Mouse (Mus musculus): ENCODE measurements around the gene Tle4.

Gene Tle4

GRCm38 (mm10) chr19:14532861-14533260, 65.0 kb downstream of the Tle4 start:
- no peak for DNase-seq (ENCODE audit: low spot score in 2 of 2)

GRCm38 (mm10) chr19:14520098-14520802, 77.6 kb downstream of the Tle4 start:
- DNase-seq (ENCODE audit: low spot score in 2 of 2): no peak

- DNase-seq (ENCODE audit: low spot score in 2 of 2): no peak
These were observed 78.7 kb downstream of the Tle4 start for GRCm38 (mm10) chr19:14519186-14519585.

- no peak for DNase-seq (ENCODE audit: low spot score in 2 of 2)
These were observed 79.3 kb downstream of the Tle4 start for GRCm38 (mm10) chr19:14518438-14519044.

- DNase-seq (ENCODE audit: low spot score in 2 of 2): no peak
These were observed 81.4 kb downstream of the Tle4 start for GRCm38 (mm10) chr19:14516420-14516819.

- DNase-seq (ENCODE audit: low spot score in 2 of 2): no peak
These were observed 89.0 kb downstream of the Tle4 start for GRCm38 (mm10) chr19:14508819-14509218.

GRCm38 (mm10) chr19:14507911-14508310, 89.9 kb downstream of the Tle4 start:
- no peak for DNase-seq (ENCODE audit: low spot score in 2 of 2)

GRCm38 (mm10) chr19:14506875-14507670, 90.8 kb downstream of the Tle4 start:
- no peak for DNase-seq (ENCODE audit: low spot score in 2 of 2)

- DNase-seq (ENCODE audit: low spot score in 2 of 2): no peak
These were observed 91.8 kb downstream of the Tle4 start for GRCm38 (mm10) chr19:14505885-14506548.

GRCm38 (mm10) chr19:14505401-14505800, 92.5 kb downstream of the Tle4 start:
- peak in 1 of 2 experiments; percentile 57 for DNase-seq (ENCODE audit: low spot score in 2 of 2)

- DNase-seq (ENCODE audit: low spot score in 2 of 2): no peak
These were observed 94.0 kb downstream of the Tle4 start for GRCm38 (mm10) chr19:14503862-14504261.

GRCm38 (mm10) chr19:14502234-14502633, 95.6 kb downstream of the Tle4 start:
- no peak for DNase-seq (ENCODE audit: low spot score in 2 of 2)

GRCm38 (mm10) chr19:14499835-14500425, 97.9 kb downstream of the Tle4 start:
- DNase-seq (ENCODE audit: low spot score in 2 of 2): no peak

- no peak for DNase-seq (ENCODE audit: low spot score in 2 of 2)
These were observed 104.8 kb downstream of the Tle4 start for GRCm38 (mm10) chr19:14493047-14493446.

- no peak for DNase-seq (ENCODE audit: low spot score in 2 of 2)
These were observed 110.7 kb downstream of the Tle4 start for GRCm38 (mm10) chr19:14487180-14487579.

- no peak for DNase-seq (ENCODE audit: low spot score in 2 of 2)
These were observed 112.7 kb downstream of the Tle4 start for GRCm38 (mm10) chr19:14485176-14485575.

- DNase-seq (ENCODE audit: low spot score in 2 of 2): no peak
These were observed 115.2 kb downstream of the Tle4 start for GRCm38 (mm10) chr19:14482562-14483138.

- DNase-seq (ENCODE audit: low spot score in 2 of 2): no peak
These were observed 115.9 kb downstream of the Tle4 start for GRCm38 (mm10) chr19:14481796-14482561.

GRCm38 (mm10) chr19:14479711-14480110, 118.1 kb downstream of the Tle4 start:
- no peak for DNase-seq (ENCODE audit: low spot score in 2 of 2)

- no peak for DNase-seq (ENCODE audit: low spot score in 2 of 2)
These were observed 128.5 kb downstream of the Tle4 start for GRCm38 (mm10) chr19:14469325-14469724.

GRCm38 (mm10) chr19:14468733-14469132, 129.1 kb downstream of the Tle4 start:
- no peak for DNase-seq (ENCODE audit: low spot score in 2 of 2)
